Comparison of ENCODE assay signal across 22 mouse cellular contexts in the genomic region with DNA sequence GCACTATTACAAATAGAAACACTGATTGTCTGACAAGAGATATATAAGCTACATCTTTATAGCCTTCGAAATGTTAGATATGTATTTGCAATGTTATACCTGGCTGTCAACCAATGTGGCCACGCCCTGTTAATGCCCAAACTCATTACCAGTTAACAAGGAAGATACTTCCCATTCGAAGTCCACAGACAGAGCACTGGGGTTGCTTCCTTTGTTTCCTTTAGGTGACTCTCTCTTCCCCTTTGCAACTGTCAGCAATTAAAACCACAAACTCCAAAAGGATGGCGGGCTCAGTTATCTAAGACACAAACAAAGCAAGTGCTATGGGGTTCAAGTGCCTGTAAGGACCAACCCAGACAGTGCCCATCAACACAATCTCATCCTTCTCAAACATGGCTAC.
"Had no signal": no experiment of that assay in that cellular context is flagged by ENCODE, and none has a peak within 500 bp of the region (broad histone marks: within the 10 kb centered on the region; RNA-seq: fewer than 3 reads in every experiment).

No protein-coding gene starts in this region.

- DNase-seq: kidney, adult 8-10 months; kidney, postnatal 10 days; kidney, postnatal 36 days; liver; liver, embryonic 13.5 days; lung, adult 2 months; lung, postnatal 14 days; lung, postnatal 4 days; right cerebral cortex, adult 18-20 months; right cerebral cortex, postnatal 14 days; right cerebral cortex, postnatal 4 days; thymus, adult 2 months; thymus, postnatal 14 days; thymus, postnatal 4 days had no signal

- H3K36me3 ChIP-seq: kidney, embryonic 15.5 days; limb, embryonic 10.5 days; limb, embryonic 13.5 days; liver, embryonic 13.5 days; midbrain, embryonic 12.5 days; midbrain, embryonic 15.5 days; neural tube, embryonic 12.5 days; neural tube, embryonic 15.5 days had no signal

- H3K27ac ChIP-seq: kidney, embryonic 15.5 days; limb, embryonic 10.5 days; limb, embryonic 13.5 days; liver, embryonic 13.5 days; midbrain, embryonic 12.5 days; midbrain, embryonic 15.5 days; neural tube, embryonic 12.5 days; neural tube, embryonic 15.5 days; stomach, postnatal 0 days had no signal

- H3K27me3 ChIP-seq: kidney, embryonic 15.5 days; limb, embryonic 13.5 days; liver, embryonic 13.5 days; midbrain, embryonic 12.5 days; midbrain, embryonic 15.5 days; neural tube, embryonic 12.5 days; neural tube, embryonic 15.5 days had no signal

- H3K4me3 ChIP-seq: kidney, embryonic 15.5 days; limb, embryonic 10.5 days; limb, embryonic 13.5 days; liver, embryonic 13.5 days; midbrain, embryonic 12.5 days; midbrain, embryonic 15.5 days; neural tube, embryonic 12.5 days; neural tube, embryonic 15.5 days had no signal

- H3K9me3 ChIP-seq: kidney, embryonic 15.5 days; limb, embryonic 10.5 days; limb, embryonic 13.5 days; liver, embryonic 13.5 days; midbrain, embryonic 12.5 days; midbrain, embryonic 15.5 days; neural tube, embryonic 12.5 days; neural tube, embryonic 15.5 days had no signal

- ATAC-seq: midbrain, embryonic 15.5 days had no signal

- H3K9ac ChIP-seq: kidney, embryonic 15.5 days; limb, embryonic 13.5 days; liver, embryonic 13.5 days; midbrain, embryonic 12.5 days; midbrain, embryonic 15.5 days; neural tube, embryonic 12.5 days; neural tube, embryonic 15.5 days had no signal

- H3K4me2 ChIP-seq: kidney, embryonic 15.5 days; limb, embryonic 13.5 days; liver, embryonic 13.5 days; midbrain, embryonic 12.5 days; midbrain, embryonic 15.5 days; neural tube, embryonic 12.5 days; neural tube, embryonic 15.5 days had no signal
